Mouse (Mus musculus) cerebellum, postnatal 4 days (tissue): ENCODE results near the gene Olfr1014.

Experiments used
- DNase-seq, 2 experiments: peaks; one replicate each; pipeline ENCODE4 v3.0.0; 2022; ENCODE audit warnings: low spot score in 2 of 2, mixed read lengths in 1 of 2

Olfr1014 gene

GRCm38 (mm10) chr2:85772413-85772812 is at the start of gene Olfr1014:
Olfr1014 (plus strand) TSS chr2:85772713.
- DNase-seq: no peak

GRCm38 (mm10) chr2:85725793-85726192 is 46.7 kb upstream of the Olfr1014 start:
- peak in 1 of 2 experiments; percentile 8 for DNase-seq

GRCm38 (mm10) chr2:85753822-85754221 is 18.7 kb upstream of the Olfr1014 start:
- DNase-seq: no peak

- no peak for DNase-seq
These were observed 9.8 kb upstream of the Olfr1014 start, which contains the start of gene Olfr1012 for GRCm38 (mm10) chr2:85762666-85763065. Olfr1012 (minus strand) TSS chr2:85762766.

- no peak for DNase-seq
These were observed 5.7 kb upstream of the Olfr1014 start, which contains the start of gene Olfr1013 for GRCm38 (mm10) chr2:85766798-85767197. Olfr1013 (plus strand) TSS chr2:85767098.

- DNase-seq: no peak
These were observed 9.2 kb downstream of the Olfr1014 start, which contains the start of gene Olfr1015 for GRCm38 (mm10) chr2:85781717-85782116. Olfr1015 (plus strand) TSS chr2:85782017.

- DNase-seq: no peak
These were observed 19.8 kb downstream of the Olfr1014 start for GRCm38 (mm10) chr2:85792331-85792730.

GRCm38 (mm10) chr2:85802444-85802843 is 29.9 kb downstream of the Olfr1014 start, which contains the start of gene Olfr1016:
Olfr1016 (minus strand) TSS chr2:85802544.
- DNase-seq: no peak

- no peak for DNase-seq
These were observed 32.0 kb downstream of the Olfr1014 start for GRCm38 (mm10) chr2:85804501-85804900.

GRCm38 (mm10) chr2:85818179-85818578 is 45.7 kb downstream of the Olfr1014 start, which contains the start of gene Olfr1018:
Olfr1018 (plus strand) TSS chr2:85818479.
- no peak for DNase-seq
